Mouse (Mus musculus) erythroblast, embryonic 14.5 days (primary cell): Measurements from ENCODE around the gene Rsl24d1.

Experiments
- GATA1 ChIP-seq: IDR thresholded peaks from 2 replicates; pipeline ENCODE4 v1.6.1; 2012; ENCODE audit warnings: low read length, inconsistent platforms, mixed read lengths
- TAL1 ChIP-seq: IDR thresholded peaks from 3 replicates; pipeline ENCODE4 v1.6.1; 2012; ENCODE audit warnings: low read length, inconsistent platforms, mixed read lengths

DNA sequence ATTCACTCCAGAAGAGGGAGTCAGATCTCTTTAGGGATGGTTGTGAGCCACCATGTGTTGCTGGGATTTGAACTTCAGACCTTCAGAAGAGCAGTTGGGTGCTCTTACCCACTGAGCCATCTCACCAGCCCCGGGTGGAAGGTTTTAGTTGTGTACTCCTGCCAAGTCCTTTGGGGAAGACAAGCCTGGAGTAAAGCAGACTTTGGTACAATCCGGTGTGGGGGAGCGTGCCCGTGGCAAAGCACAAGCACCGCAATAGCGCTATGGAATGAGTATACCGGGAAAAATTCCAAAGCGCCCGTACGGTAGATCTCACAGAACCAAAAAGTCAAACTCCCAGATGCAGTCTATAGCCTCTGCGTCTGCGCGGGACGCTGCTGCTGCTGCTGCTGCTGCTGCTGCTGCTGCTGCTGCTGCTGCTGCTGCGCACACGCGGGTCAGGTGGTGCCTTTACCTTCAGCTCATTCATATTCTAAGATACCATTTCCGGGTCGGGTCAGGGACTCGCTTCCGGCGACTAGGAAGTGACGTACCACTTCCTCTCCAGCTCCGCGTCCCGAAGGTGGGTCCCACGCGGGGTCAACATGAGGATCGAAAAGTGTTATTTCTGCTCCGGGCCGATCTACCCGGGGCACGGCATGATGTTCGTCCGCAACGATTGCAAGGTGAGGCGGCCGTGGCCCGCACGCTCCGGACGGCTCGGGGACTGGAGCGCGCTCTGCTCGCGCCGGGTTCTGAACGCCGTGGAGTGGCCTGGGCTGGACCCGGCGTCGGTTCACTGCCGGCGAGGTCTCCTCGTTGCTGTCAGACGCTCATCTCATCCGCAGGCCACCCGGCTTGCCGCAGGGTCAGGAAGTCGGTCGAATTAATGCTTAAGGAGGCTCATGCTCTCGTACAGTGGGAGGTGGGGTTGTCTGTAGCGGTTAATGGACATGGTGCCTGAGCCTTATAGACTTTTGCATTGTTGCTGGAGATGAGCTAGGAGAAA is at the start of gene Rsl24d1:
- TF ChIP-seq GATA1 (no peak), TAL1 (no peak)
